Mouse (Mus musculus) natural killer cell, adult 2 months (primary cell): ENCODE data around the gene Cox8a.
A peak's percentile ranks its signal among the peaks of the same experiment; 100 is the strongest.

ENCODE experiments used
- DNase-seq, 2 experiments: peaks; one replicate each; pipeline ENCODE4 v3.0.0; 2022; ENCODE audit warnings: low spot score in 2 of 2

The Cox8a gene

GRCm38 (mm10) chr19:7217162-7217925 lies at the start of gene Cox8a:
Gene Cox8a, minus strand, starts transcription at chr19:7217616.
- DNase-seq = peak; percentile 96 to 97

DNA sequence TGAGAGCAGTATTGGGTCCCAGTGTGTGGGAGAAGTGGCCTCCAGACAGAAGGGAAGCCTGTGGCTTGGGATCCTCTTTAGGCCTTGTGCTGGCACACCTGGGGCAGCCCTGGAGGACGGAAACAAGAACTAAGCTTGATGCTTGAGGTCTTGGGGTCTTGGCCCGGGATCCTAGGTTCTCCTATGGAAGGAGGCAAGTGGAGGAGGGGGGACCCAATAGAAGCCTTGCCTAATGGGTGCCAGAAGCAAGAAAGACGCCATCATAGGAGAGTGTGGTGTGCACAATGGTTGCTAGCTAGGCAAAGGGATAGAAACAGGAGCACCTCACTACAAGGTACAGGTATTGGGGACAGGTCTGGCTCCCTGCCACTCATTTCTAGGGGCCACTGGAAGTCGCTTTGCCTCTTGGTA lies 49.0 kb upstream of the Cox8a start:
- DNase-seq = no peak

DNA sequence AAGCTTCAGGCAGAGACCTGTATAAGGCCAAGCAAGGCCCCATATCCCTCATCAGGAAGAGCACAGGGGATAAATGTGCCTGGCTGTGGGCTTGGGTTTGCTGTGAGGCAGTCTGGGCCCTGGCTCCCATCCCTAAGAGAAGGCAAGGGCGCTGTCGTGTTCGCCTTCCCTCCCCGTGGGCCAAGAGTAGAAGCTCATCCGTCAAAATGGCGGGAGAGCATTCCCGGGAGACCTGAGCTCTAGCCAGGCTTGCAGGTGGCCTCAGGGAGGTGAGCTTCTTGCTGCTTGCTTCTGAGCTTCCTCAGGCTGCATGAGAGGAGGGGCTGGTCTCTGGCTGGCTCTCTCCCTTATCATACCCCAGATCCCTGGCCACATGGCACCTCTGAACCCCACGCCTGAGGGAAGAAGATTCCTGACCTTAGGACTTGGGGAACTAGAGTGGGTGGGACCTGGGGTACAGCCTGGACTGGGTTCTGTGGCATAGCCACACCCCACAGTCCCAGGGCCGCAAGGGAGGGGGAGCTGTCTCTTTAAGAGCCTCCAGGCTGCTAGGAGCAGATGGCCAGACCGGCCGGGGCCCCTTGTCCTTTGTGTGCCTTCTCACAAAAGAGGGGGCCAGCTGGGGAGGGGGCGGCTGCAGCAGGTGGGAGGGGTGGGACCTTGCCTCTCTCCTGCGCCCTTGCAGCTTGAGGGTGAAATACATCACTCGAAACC lies 48.2 kb upstream of the Cox8a start:
- no peak for DNase-seq

GRCm38 (mm10) chr19:7264766-7265331 lies 47.4 kb upstream of the Cox8a start:
- DNase-seq = no peak

GRCm38 (mm10) chr19:7264088-7264765 lies 46.8 kb upstream of the Cox8a start:
- DNase-seq = peak; percentile 55 to 76

DNA sequence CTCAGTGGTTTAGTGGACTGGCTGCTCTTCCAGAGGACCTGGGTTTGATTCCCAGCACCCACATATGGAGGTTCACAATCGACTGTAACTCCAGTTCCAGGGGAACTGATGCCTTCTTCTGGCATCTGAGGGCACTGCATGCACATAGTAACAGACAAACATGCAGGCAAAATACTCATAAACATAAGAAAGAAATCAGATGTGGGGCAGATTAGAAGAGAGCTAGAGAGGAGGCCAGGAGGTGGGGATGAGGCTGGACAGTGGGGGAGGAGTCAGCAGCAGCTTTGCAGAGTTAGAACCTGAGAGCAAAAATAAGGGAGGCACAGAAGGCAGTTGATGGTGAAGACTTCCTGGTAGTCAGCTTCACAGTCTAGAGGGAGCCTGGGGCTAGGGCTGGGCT lies 45.2 kb upstream of the Cox8a start:
- DNase-seq = no peak

DNA sequence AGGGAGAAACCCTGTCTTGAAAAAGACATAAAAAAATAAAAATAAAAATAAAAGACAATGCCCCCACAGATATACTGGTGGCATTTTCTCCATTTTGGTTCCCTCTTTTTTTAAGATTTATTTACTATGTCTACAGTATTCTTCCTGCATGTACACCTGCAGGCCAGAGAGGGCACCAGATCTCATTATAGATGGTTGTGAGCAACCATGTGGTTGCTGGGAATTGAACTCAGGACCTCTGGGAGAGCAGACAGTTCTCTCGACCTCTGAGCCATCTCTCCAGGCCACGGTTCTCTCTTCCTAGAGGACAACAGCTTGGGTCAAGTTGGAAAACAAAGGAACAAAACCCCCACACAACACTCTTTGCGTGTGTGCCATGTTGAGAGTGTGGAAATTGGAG lies 44.5 kb upstream of the Cox8a start:
- DNase-seq = no peak

DNA sequence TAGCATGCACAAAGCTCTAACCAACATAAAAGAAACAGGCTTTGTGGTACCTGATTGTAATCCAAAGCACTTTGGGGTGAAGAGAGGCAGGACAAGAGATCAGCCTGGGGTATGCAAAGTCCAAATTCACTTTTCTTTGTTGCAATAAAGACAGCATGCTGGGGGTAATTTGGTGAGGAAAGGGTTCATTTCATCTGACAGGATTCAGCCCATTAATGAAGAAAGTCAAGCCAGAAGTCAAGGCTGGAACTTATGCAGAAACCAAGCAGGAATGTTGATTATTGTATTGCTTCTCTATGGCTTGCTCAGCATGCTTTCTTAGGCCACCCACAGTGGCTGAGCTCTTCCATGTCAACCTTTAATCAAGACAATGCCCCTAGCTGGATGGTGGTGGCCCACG lies 44.1 kb upstream of the Cox8a start:
- DNase-seq = no peak

DNA sequence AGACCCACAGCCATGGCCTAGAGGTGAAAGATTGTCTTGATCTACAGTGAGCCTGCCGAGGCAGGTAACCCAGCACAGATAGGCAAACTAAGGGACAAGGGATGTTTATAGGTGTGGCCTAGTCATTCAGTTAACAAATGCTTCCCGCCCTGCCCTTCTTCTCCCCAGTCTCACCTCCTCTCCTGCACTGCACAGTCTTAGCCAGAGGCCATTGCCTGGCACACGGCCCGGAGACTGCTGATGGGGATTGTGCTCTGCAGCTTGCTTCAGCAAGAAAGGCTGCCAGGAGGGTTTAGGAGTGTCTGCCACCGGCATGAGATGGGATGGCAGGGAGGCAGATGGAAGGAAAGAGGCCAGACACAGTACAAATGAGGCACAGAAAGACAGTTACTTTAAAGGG lies 40.5 kb upstream of the Cox8a start:
- no peak for DNase-seq

DNA sequence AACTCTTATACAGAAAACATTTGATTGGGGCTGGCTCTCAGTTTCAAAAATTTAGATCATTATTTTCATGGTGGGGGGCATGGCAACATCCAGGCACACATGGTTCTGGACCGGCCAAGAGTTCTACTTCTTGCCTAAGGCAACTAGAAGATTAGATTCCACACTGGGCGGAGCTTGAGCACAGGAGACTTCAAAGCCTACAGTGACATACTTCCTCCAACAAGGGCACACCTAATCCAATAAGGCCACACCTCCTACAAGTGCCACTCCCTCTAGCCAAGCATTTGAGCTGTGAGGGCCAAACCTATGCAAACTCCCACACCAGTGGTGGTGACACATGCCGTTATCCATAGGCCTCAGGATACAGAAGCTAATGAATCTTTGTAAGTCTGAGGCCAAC lies 28.6 kb upstream of the Cox8a start:
- DNase-seq = no peak

DNA sequence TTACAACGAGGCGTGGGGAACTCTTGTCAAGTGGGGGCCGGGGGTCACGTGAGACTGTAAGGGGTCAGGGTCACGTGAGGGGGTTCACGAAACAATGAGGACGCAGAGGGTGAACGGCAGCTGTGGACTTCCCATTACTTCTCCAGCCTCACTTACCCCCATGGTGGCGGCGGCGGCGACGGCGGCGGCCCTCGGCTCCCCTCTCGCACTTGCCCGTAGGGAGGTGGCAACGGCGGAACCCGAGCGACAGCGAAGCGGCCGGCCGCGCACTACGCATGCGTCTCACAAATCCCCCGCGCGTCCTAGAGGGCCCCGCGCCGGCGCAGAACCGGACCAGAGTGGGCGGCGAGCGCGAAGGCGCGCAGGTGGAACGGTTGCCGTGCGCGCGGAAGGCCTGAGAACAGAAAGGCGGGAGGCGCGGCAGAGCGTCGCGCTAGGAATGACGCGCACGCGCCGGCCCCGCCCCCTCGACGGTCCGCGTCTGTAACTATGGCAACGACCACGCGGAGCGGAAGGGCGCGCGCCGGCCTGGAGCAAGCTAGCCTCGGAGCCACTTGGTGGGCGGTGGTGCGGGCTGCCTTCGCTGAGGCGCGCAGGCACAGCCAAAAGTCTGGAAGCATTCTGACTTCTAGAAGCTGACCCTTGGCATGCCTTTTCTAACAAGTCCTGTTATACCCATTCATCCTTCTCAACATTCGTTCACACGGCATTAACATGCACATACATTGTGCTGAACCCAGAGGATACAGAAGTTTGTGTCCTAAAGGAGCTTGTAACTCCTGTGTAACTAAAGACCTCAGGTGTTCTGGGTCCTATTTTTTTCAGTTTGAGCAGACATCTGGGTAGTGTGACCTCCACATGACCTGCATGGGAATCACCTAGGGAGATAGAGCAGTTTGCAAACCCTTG lies 23.6 kb upstream of the Cox8a start, which contains the start of gene Naa40:
Gene Naa40 (minus strand): TSS at position 402 of the 909 bp plus-strand sequence.
- DNase-seq = peak; percentile 86 to 92

GRCm38 (mm10) chr19:7240291-7240690 lies 22.9 kb upstream of the Cox8a start:
- DNase-seq = peak in 1 of 2 experiments; percentile 17

GRCm38 (mm10) chr19:7239574-7239973 lies 22.2 kb upstream of the Cox8a start:
- no peak for DNase-seq

DNA sequence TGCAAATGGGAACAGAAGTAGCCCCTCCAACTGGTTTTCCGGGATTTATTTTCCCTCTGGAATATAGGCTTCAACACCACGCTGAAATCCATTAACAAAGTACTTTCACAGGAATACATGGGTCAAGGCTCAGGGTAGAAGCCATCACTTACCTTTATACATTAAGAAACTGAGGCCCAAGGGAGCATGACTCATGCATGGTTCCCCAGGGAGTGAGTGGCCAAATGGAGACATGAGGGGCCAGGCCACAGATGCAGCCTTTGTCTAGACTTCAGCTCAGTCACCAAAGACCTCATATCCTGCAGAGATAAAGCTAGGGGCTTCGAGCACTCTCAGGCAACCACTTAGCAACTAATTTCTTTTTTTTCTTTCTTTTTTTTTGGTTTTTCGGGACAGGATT lies 19.3 kb upstream of the Cox8a start:
- no peak for DNase-seq

- no peak for DNase-seq
These were observed 18.6 kb upstream of the Cox8a start for GRCm38 (mm10) chr19:7236011-7236410.

DNA sequence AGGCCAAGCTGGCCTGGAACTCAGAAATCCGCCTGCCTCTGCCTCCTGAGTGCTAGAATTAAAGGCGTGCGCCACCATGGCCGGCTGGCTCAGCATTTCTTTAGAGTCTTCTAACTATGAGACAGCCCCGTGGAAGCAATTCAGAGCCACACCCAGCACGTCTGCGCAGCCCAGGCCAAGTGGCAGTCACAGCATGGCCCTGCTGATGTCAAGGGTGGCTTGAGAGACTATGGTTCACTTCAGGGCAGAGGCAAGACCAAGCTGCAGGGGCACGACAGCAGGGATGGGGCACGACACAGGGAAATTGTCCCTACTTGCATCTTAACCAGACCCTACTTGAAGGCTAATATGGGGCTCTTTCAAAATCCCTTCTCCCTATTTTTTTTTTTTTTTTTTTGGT lies 18.0 kb upstream of the Cox8a start:
- no peak for DNase-seq

DNA sequence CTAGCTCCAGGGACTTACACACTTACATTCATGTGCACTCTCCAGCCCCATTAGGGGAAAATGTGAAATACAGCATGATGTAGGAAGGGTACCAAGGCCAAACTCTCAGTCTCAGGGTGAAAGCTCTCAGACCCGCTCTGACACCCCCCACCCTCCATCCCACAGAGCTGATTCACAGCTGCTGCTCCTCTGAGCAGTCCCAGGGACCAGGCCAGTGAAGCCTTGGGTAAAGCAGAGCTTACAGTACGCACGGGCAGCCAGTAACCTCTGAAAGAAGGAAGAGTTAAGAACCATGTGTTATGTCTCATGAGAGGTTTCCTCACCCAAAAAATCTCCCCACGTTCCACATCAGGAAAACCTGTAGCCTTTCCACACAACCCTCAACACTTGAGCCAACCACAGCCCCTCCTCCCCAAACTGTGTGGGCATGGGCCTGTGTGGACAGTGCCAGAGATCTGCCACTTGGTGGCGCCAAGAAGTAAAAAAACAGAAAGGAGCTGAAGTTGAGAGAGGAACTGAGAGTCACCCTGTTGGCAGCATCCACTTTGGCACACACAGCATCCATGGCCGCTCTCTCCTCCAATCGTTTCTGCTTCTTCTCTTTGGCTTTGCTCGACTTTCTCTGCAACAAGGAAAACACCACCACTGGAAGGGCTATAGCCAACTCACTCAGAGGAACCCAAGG lies 17.3 kb upstream of the Cox8a start:
- peak; percentile 72 to 86 for DNase-seq

DNA sequence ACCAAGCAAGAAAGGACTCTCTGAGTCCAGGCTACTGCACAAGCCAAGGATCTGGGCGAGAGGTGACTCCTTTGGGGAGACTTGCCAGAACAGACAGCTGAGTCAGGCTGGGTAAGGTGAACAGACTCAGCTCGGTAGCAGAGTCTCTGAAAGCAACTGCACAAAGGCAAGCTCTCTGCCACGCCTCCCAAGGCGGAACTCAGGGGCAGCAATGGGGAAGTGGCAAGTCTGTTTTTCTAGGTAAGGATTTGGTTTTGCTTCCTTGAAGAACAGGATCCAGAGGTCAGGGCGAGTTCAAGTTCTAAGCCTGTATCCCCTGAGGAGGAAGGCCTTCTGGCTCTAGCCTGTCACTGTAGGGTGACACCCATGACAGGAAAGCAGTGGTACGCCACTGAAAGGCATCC lies 9.1 kb upstream of the Cox8a start:
- peak in 1 of 2 experiments; percentile 29 for DNase-seq

DNA sequence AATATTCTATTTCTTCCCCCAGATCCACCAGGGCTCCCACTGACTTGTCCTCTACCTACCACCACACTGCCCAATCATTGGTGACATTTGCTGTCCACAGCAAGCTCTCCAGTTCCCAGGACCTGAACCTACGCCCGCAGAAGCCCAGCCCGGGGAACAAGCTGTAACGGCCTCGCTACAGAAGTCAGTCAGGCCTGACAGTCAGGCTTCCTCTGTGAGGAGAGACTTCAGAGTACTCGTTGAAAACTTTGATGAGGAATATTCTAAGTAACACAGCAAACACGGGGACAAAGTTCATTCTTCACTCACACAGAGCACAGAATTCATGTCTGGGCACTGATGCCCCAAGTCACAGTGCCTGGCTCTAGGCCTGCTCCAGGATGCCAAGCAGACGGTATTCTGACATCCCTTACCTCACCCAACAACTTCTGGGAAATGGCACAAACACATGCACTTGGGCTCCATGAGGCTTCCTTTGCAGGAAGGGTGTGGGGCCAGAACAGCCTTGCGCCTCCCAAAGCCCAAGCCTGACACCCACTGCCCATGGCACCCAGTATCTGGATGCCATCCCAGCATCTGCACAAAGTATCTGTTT lies 7.8 kb upstream of the Cox8a start:
- no peak for DNase-seq

DNA sequence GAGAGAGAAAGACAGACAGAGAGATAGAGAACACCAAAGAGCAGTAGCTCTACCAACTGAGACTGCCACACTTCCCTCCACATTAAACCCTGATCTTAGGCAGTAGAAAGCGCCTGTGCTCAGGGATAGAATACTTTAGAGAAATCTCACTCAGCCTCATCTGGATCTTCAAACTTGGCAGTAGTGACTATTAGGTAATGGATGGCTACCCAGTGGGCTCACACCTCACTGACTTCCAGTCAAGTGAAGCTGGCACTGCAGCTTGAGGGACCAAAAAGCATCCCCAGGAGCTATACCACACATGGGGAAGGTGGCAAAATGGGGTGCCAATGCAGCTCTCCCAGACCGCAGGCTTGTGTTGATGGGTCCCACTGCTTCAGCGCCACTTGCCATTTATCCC lies 6.8 kb upstream of the Cox8a start:
- no peak for DNase-seq
